Mouse (Mus musculus): ENCODE data around the gene Spock1. TPM values are rescaled to one million over a fixed set of nuclear protein-coding genes. Genes with fewer than 3 reads are reported as not detected.

Gene Spock1
- polyA plus RNA-seq, 1 experiment from 2014 or later: 42.9 TPM

DNA sequence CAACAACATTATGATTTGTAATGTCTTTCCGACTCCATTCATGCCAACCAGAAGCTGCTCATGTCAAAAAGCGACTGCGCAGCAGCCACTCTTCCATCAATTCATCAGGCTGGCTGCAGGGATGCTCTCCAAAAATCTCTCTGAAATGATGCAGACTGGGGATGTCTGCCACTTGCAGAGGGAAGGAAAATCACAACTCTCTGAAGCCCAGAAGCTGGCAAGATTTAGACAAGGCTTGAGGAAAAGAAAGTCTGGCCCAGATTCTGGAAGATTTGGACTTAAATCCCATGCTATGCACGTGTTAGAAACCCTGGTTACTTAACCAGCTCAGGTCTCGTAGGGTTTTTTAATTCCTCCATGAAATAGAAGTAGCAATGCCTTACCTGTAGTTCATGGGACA lies 269.3 kb downstream of the Spock1 start:
- Histone ChIP-seq H3K36me3 (no peaks in the 10 kb centered on the region), H3K9ac (no peak overlapping the region), H3K4me3 (no peak overlapping the region), H3K27ac (no peak overlapping the region), H3K9me3 (no peaks in the 10 kb centered on the region), H3K4me1 (no peaks in the 10 kb centered on the region), H3K27me3 (replicated peaks) (no peaks in the 10 kb centered on the region), H3K4me2 (replicated peaks) (no peak overlapping the region)
- 90% methylated on average over 5 of the region's 5 CpGs for WGBS
- no peak for ATAC-seq (ENCODE audit: low FRiP score, low read depth)

DNA sequence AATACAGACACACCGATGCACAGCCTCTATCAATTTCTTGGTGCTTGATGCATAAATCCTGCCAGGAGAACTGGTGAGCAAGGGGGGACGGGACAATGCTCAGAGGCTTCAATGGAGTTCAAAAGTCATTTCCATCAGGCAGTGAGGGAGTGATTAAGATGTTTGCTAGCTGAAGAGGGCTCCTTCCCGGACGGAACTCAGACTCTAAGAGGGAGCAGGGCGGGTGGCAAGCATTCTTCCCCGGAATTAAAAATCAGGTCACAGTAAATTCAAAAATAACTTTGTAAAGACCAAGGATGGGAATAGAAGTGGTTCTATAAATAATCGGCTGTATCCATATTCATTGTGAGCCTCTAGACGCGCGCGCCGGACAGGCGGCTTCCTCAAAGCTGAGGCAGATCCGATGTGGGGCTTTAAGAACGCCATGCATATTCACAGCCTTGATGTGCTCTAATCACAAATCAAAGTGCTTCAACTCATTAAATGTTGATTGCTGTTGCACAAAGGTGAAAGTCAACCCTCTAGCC lies 270.5 kb downstream of the Spock1 start:
- H3K4me2 ChIP-seq (replicated peaks): no peak overlapping the region
- no peaks in the 10 kb centered on the region for H3K4me1 ChIP-seq
- no peak overlapping the region for H3K27ac ChIP-seq
- whole genome bisulfite sequencing: 65% methylated on average over 15 of the region's 15 CpGs
- H3K9ac ChIP-seq: no peak overlapping the region
- ATAC-seq (ENCODE audit: low FRiP score, low read depth): no peak
- no peaks in the 10 kb centered on the region for H3K36me3 ChIP-seq
- no peaks in the 10 kb centered on the region for H3K9me3 ChIP-seq
- no peak overlapping the region for H3K4me3 ChIP-seq
- no peaks in the 10 kb centered on the region for H3K27me3 ChIP-seq (replicated peaks)

DNA sequence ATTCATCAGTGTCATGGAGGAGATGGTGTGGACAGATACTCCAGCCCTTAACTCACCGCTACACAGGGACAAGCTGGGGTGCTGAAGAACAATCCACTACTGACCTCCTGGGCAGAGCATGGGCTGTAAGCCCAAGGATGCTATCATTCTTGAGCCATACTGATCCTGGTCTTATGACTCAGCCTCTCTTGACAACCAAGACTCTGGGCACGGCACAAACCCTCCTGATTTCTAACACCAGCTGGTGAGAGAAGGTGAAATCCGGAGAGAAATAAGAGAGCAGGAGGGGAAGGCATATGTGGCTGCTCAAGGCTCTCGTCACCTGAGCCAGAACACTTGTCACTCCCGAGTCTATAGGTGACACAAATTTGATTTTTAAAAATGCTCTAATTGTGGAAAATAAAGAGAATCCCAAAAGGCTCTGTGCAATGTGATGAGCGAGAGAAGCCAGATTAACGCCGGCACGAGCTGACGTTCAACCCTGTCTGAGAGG lies 271.0 kb downstream of the Spock1 start:
- Histone ChIP-seq H3K9me3 (no peaks in the 10 kb centered on the region), H3K4me1 (no peaks in the 10 kb centered on the region), H3K4me2 (replicated peaks) (no peak overlapping the region), H3K9ac (no peak overlapping the region), H3K4me3 (no peak overlapping the region), H3K27ac (no peak overlapping the region), H3K36me3 (no peaks in the 10 kb centered on the region), H3K27me3 (replicated peaks) (no peaks in the 10 kb centered on the region)
- ATAC-seq (ENCODE audit: low FRiP score, low read depth): no peak
- WGBS: 72% methylated on average over 10 of the region's 10 CpGs

DNA sequence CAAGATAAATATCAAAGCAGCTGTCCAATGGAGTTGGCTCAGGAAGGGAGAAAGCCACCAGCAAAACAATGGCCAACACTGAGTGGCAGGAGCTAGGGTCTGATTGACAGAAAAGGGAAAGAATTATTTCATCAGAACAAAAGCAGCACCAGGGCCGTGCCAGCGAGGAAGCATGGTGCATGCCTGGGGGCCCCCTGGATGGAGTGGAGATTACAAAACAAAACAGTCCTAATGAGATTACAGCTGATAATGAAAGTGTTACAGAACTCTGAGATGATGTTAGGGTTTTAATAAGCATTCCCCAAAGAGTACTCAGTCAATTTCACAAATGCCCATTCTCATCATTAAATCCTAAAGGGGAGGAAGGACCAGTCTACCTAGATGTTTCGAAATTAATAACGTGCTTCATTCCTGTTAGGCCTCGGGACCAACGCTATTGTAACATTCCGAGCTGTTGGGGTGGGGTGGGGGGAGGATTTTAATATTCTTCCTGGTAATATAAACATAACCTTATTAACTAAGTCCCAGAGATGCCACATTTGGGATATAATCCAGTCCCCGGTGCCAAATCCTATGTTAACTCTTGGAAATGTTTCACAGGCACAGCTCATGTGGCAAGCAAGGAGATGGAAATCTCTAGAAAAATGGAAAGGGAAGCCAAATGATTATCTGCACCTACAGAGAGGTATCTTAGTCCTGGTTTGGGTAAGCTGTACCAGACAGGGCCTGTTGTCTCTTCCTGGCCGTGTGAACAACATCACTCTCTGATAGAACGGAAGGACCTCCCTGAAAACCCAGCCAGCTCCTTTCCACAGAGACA lies 271.7 kb downstream of the Spock1 start:
- no peak overlapping the region for H3K27ac ChIP-seq

DNA sequence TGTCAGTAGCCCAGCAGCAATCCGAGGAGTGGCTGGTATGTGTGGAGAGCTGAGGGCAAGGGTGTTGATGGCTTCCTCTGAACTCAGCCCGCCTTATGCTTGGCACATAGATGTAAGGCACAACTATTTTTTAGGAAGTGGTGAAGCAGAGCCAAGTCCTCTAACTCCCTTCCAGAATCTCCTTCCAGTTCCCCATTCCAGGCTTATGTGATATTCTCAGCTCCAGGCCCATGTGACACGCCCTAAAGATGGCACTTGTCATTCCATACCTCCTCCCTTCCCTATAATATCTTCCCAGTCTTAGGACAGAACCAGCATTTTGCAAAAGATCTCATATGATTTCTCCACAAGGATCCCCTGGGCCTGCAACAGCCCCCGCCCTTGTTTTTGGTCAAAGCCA lies 277.6 kb downstream of the Spock1 start:
- Histone ChIP-seq H3K27ac (no peak overlapping the region), H3K4me2 (replicated peaks) (no peak overlapping the region), H3K27me3 (replicated peaks) (no peaks in the 10 kb centered on the region), H3K4me3 (no peak overlapping the region), H3K9ac (no peak overlapping the region), H3K9me3 (no peaks in the 10 kb centered on the region), H3K36me3 (no peaks in the 10 kb centered on the region), H3K4me1 (no peaks in the 10 kb centered on the region)
- ATAC-seq (ENCODE audit: low FRiP score, low read depth): no peak
- 94% methylated on average over 4 of the region's 4 CpGs for WGBS

More for the DNA sequence above, 271.7 kb downstream of the Spock1 start:
- Histone ChIP-seq H3K4me2 (replicated peaks) (no peak overlapping the region), H3K4me3 (no peak overlapping the region), H3K9ac (no peak overlapping the region), H3K27me3 (replicated peaks) (no peaks in the 10 kb centered on the region), H3K9me3 (no peaks in the 10 kb centered on the region), H3K4me1 (no peaks in the 10 kb centered on the region), H3K36me3 (no peaks in the 10 kb centered on the region)
- WGBS: 70% methylated on average over 10 of the region's 10 CpGs
- ATAC-seq (ENCODE audit: low FRiP score, low read depth): no peak

DNA sequence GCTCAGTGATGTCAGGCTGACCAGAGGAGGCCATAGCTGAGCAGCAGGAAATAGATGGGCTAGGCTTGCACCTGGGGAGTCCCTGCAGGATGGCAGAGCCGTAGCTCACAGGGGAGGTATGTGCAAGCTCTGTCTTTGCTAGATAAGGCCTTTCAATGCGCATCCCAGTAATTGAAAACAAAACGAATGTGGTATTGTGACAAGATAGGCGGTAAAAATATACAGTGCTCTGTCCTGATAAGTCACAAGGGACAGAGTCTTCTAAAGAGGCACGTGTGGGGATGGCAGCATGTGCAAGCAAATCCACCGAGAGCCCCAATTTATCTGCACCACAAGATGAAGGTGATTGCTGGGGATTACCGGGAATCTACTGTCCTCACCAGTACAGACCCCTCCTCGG lies 279.9 kb downstream of the Spock1 start:
- Histone ChIP-seq H3K4me1 (no peaks in the 10 kb centered on the region), H3K9ac (no peak overlapping the region), H3K4me2 (replicated peaks) (no peak overlapping the region), H3K27ac (no peak overlapping the region), H3K9me3 (no peaks in the 10 kb centered on the region), H3K36me3 (no peaks in the 10 kb centered on the region), H3K27me3 (replicated peaks) (no peaks in the 10 kb centered on the region), H3K4me3 (no peak overlapping the region)
- 77% methylated on average over 8 of the region's 8 CpGs for WGBS
- ATAC-seq (ENCODE audit: low FRiP score, low read depth): no peak

DNA sequence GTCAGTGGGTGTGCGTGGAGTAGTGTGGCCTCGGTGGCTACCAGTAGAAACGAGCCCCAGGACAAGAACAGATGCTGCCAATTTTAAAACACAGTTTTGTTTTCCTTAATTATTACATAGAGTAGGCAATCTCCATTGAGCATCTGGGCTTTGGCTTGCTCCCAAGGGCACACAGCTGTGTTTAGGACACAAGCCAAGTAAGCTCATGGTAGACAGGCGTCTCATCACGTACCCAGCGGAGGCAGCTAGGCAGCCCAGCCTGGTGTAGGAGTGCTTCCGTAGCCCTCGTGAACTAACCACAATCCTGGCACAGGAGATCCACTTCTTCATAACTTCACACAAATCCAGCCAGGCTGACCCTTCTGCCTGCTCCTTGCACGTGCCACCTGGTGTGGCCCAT lies 281.7 kb downstream of the Spock1 start:
- no peak overlapping the region for H3K9ac ChIP-seq
- H3K4me2 ChIP-seq (replicated peaks): no peak overlapping the region
- 90% methylated on average over 9 of the region's 9 CpGs for WGBS
- H3K27ac ChIP-seq: no peak overlapping the region
- H3K4me3 ChIP-seq: no peak overlapping the region
- ATAC-seq (ENCODE audit: low FRiP score, low read depth): no peak
- H3K4me1 ChIP-seq: no peaks in the 10 kb centered on the region
- no peaks in the 10 kb centered on the region for H3K27me3 ChIP-seq (replicated peaks)
- no peaks in the 10 kb centered on the region for H3K9me3 ChIP-seq
- no peaks in the 10 kb centered on the region; the same call in 1 of the 2 replicates for H3K36me3 ChIP-seq

DNA sequence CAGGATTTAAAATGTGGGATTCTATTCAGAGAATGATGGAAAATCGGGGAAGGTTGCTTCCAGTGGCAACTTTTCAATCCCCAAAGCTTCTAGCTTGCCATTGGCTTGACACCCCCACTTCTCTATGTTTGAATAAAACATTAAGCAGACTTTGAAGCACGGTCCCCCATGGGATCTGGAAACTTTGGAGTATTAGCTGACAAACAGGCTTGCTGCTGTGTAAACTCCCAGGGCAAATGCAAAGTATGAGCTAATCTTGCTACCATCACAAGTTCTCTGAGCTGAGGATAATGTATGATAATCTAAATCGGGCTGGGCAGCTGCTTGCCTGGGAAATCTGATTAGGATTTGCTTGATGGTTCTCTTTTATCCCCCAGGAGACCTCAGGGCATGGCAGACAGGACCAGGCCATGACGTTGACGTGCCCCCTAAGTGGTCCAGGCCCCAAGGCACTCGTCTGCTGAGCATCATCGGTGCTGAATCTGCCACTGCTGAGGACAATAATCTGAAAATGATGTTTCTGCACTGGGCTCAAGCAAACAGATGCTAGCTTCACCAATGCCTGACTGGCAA lies 284.1 kb downstream of the Spock1 start:
- Histone ChIP-seq H3K27me3 (replicated peaks) (no peaks in the 10 kb centered on the region), H3K4me1 (no peaks in the 10 kb centered on the region), H3K4me3 (no peak overlapping the region), H3K27ac (no peak overlapping the region), H3K9ac (no peak overlapping the region), H3K4me2 (replicated peaks) (no peak overlapping the region), H3K9me3 (no peaks in the 10 kb centered on the region), H3K36me3 (no peaks in the 10 kb centered on the region; the same call in 1 of the 2 replicates)
- no peak for ATAC-seq (ENCODE audit: low FRiP score, low read depth)
- 63% methylated on average over 7 of the region's 7 CpGs for WGBS

DNA sequence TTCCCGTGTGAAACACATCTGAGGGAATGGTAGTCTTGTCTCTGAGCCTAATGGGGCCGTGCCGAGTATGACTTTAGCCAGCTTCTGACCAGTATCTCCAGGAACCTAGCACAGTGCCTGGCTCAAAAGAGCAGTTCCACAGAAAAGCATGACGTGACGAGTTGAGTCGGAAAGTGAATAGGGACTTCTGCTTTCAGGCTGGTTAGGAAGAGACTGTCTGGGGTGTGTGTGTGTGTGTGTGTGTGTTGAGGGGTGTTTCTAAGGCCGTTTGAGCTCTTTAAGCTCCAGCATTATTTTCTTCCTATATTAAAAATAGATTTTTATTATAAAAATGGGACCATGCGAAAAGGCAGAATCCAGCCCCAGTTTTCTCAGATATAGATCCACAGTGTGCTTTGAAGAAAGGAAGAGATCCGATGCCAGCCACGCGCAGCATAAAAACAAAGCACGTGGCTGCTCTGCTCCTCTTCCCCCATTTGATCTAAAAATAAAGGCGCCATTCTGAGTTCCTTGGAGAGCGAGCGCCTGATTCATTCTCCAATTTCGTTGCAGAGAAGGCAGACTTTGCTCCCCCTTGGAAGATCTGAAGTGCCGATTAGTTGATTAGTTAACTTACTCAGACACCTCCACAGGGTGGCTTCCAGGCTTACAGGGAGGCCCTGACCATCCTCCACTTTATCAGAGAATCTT lies 288.9 kb downstream of the Spock1 start:
- no peaks in the 10 kb centered on the region for H3K27me3 ChIP-seq (replicated peaks)
- no peak overlapping the region for H3K27ac ChIP-seq
- H3K9me3 ChIP-seq: no peaks in the 10 kb centered on the region
- no peak overlapping the region for H3K9ac ChIP-seq
- H3K36me3 ChIP-seq: no peaks in the 10 kb centered on the region; the same call in 1 of the 2 replicates
- WGBS: 86% methylated on average over 17 of the region's 17 CpGs
- no peak overlapping the region for H3K4me3 ChIP-seq
- no peaks in the 10 kb centered on the region for H3K4me1 ChIP-seq
- no peak overlapping the region for H3K4me2 ChIP-seq (replicated peaks)
- no peak for ATAC-seq (ENCODE audit: low FRiP score, low read depth)

DNA sequence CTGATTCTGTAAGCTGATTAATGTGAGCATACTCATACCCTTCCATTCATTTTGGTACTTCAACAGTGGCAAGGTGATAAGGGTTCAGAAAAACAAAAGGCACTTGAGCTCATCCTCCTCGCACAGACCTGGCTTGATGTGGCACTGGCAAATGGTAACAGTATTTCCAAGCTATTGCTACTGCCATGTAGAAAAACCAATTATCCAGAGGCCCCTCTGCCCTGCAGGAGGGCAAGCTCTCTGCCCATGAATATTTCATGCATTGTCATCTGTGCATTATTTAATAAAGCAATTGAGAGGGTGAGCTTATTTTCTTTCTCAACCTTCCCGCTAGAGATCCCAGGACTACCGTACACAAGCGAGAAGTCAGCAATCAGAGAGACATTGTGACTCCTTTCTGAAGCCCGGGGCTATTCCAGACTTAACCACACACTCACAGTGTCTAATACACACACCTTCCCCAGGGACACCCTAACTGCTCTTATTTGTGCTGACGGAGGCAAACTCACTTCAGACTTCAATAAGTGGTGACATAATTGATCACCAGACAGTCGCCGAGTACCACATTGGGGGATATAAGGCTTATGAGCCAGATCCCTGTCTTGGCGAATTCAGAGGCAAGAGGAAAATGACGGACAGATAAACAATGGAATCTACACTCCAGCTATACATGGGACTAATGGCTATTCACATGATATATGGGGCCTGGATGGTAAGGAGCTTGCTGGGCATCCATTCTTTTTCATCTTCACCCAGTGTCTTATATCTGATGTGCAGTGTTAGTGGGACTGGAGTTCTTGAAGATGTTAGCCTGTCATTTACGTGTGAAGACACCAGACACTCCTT lies 296.6 kb downstream of the Spock1 start:
- H3K9me3 ChIP-seq: peaks cover 7% of the 10 kb centered on the region; the same call in 1 of the 2 replicates
- H3K4me1 ChIP-seq: peaks cover 6% of the 10 kb centered on the region
- no peak overlapping the region for H3K4me3 ChIP-seq
- H3K9ac ChIP-seq: no peak overlapping the region
- ATAC-seq (ENCODE audit: low FRiP score, low read depth): peak; percentile 89
- H3K27me3 ChIP-seq (replicated peaks): peaks cover 5% of the 10 kb centered on the region; the same call in 1 of the 2 replicates
- no peak overlapping the region for H3K4me2 ChIP-seq (replicated peaks)
- H3K36me3 ChIP-seq: no peaks in the 10 kb centered on the region
- H3K27ac ChIP-seq: peak overlapping the region; percentile 12; the same call in 1 of the 2 replicates
- 62% methylated on average over 11 of the region's 11 CpGs for WGBS

DNA sequence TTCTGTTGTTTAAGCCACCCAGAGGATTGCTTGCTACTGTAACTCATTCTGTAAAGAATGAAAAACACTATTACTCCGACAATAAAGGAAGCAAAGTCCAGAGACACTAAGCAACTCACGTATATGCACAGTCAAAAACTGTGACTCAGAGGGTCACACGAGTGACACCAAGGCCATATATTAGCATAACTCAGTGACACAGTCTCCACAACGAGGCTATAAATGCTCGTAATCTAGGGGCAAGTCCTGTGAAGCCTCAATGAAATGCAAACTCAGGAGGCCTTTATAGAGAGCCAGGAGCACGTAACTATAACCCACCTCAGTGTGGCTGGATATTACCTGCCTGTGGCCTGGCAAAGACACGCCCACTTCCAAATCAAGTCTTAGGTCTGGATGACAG lies 298.2 kb downstream of the Spock1 start:
- WGBS: 62% methylated on average over 7 of the region's 7 CpGs
- Histone ChIP-seq H3K36me3 (no peaks in the 10 kb centered on the region), H3K27ac (no peak overlapping the region), H3K27me3 (replicated peaks) (peaks cover 11% of the 10 kb centered on the region), H3K9me3 (peaks cover 7% of the 10 kb centered on the region; the same call in 1 of the 2 replicates), H3K9ac (no peak overlapping the region), H3K4me1 (peaks cover 11% of the 10 kb centered on the region), H3K4me3 (no peak overlapping the region), H3K4me2 (replicated peaks) (no peak overlapping the region)
- no peak for ATAC-seq (ENCODE audit: low FRiP score, low read depth)
